Mouse (Mus musculus) cortical plate, adult 2 months (tissue): ENCODE data around the gene Hmbs.

Experiments
- CTCF ChIP-seq: fragments of 200-500 bp; IDR thresholded peaks from 2 replicates; pipeline ENCODE4 v1.5.1; 2011; ENCODE audit warnings: mild to moderate bottlenecking, control low read depth, low read length; ENCODE audit not compliant: insufficient read depth; ENCODE audit errors: extremely low read depth
- POLR2A ChIP-seq: fragments of 200-500 bp; IDR thresholded peaks from 2 replicates; pipeline ENCODE4 v1.6.1; 2011; ENCODE audit warnings: mild to moderate bottlenecking, low read length, control low read depth; ENCODE audit not compliant: insufficient read depth; ENCODE audit errors: extremely low read depth

- TF ChIP-seq CTCF: no peak
- no peak for TF ChIP-seq POLR2A
These were observed 8.5 kb downstream of the Hmbs start for GRCm38 (mm10) chr9:44335331-44336092.
